Comparison of ENCODE assay signal across 8 mouse cellular contexts in genomic region chrX:8192126-8192639, GRCm38 (mm10). TPM values are rescaled to one million over a fixed set of nuclear protein-coding genes. Genes with fewer than 3 reads are reported as not detected.
DNase-seq lines count a peak whose midpoint lies in the region; ATAC-seq lines count a peak whose summit lies in the region.

No protein-coding gene starts in this region.

- DNase-seq in left cerebral cortex, postnatal 25 days (ENCODE audit: low spot score in 2 of 2) = peak; percentile 11 to 13
- DNase-seq in left cerebral cortex, adult 11 months (ENCODE audit: low spot score) = no peak
- DNase-seq in hindbrain, embryonic 10.5 days (ENCODE audit: low spot score) = no peak
- no peak for DNase-seq in cerebellum, adult 9-11 months
- no peak for DNase-seq in right cerebral cortex, adult 18-20 months
- no peak for DNase-seq in MN1 (ENCODE audit: low spot score)

- 0 out of 2 replicates have a peak, but pooled peaks cover 4% of the 10 kb centered on the region for H3K9me3 ChIP-seq in hindbrain, embryonic 10.5 days
- no peaks in the 10 kb centered on the region for H3K9me3 ChIP-seq in liver, embryonic 16.5 days (replicated peaks; ENCODE audit: control insufficient read depth, low read length)

- WGBS in hindbrain, embryonic 10.5 days = 16% methylated on average over 13 of the region's 13 CpGs
- 11% methylated on average over 13 of the region's 13 CpGs for WGBS in liver, embryonic 16.5 days (ENCODE audit: insufficient replicate concordance)

- H3K4me3 ChIP-seq in brown adipose tissue, adult 24 weeks (ENCODE audit: insufficient read depth, low read depth, low read length) = peak overlapping the region; percentile 89
- peak overlapping the region; percentile 63 for H3K4me3 ChIP-seq in hindbrain, embryonic 10.5 days
- peak overlapping the region; percentile 75 for H3K4me3 ChIP-seq in liver, embryonic 16.5 days (ENCODE audit: low read depth, low read length)

- peak overlapping the region; percentile 71 for H3K4me2 ChIP-seq in liver, embryonic 16.5 days (ENCODE audit: low read depth, low read length)

- no peak; the same call in 1 of the 2 replicates for ATAC-seq in liver, embryonic 16.5 days (ENCODE audit: low read depth)

- intact Hi-C loops in left cerebral cortex, postnatal 25 days (cut with DNase I) = loop anchor here (5.0 kb wide), 1 partner anchor 60 kb away; the partner anchor contains the start of gene Ftsj1

- H3K27ac ChIP-seq in brown adipose tissue, adult 24 weeks (replicated peaks; ENCODE audit: low read depth, low read length) = no peak overlapping the region
- peak overlapping the region; percentile 87 for H3K27ac ChIP-seq in hindbrain, embryonic 10.5 days
- peak overlapping the region; percentile 70 for H3K27ac ChIP-seq in liver, embryonic 16.5 days (ENCODE audit: low read length)

- H3K9ac ChIP-seq in liver, embryonic 16.5 days (ENCODE audit: low read depth, low read length) = peak overlapping the region; percentile 80

- no peaks in the 10 kb centered on the region for H3K27me3 ChIP-seq in hindbrain, embryonic 10.5 days (ENCODE audit: insufficient read depth, poor library complexity, severe bottlenecking)
- no peaks in the 10 kb centered on the region for H3K27me3 ChIP-seq in liver, embryonic 16.5 days (ENCODE audit: control insufficient read depth, insufficient read depth, low read depth, low read length)

- no peaks in the 10 kb centered on the region for H3K4me1 ChIP-seq in brown adipose tissue, adult 24 weeks (ENCODE audit: control insufficient read depth, insufficient read depth, insufficient read length, low read length)
- peaks cover 6% of the 10 kb centered on the region; the same call in 1 of the 2 replicates for H3K4me1 ChIP-seq in hindbrain, embryonic 10.5 days (replicated peaks)
- H3K4me1 ChIP-seq in liver, embryonic 16.5 days (ENCODE audit: control insufficient read depth, low read depth, low read length) = peaks cover 2% of the 10 kb centered on the region

- H3K36me3 ChIP-seq in hindbrain, embryonic 10.5 days = no peaks in the 10 kb centered on the region
- no peaks in the 10 kb centered on the region for H3K36me3 ChIP-seq in liver, embryonic 16.5 days (ENCODE audit: control insufficient read depth, insufficient read depth)

RNA-seq across cellular contexts. Expression of gene Ebp, which starts 1.1 kb away (rescaled TPM):
- total RNA-seq in left cerebral cortex, postnatal 25 days (2021) = 10 to 100 TPM; 35.6 to 41.4 TPM
- 36.2 and 45.9 TPM in 2 replicates for polyA plus RNA-seq in brown adipose tissue, adult 24 weeks (2012; ENCODE audit: insufficient read depth, insufficient read length, missing spikeins)
- polyA plus RNA-seq in hindbrain, embryonic 10.5 days (2016; fragmentation: Nextera tagmentation; extraction: Ambion mirVana) = 37.4 and 40.3 TPM in 2 replicates
- polyA plus RNA-seq in liver, embryonic 16.5 days (2015; fragmentation: Nextera tagmentation; extraction: Ambion mirVana) = 82.8 and 90.1 TPM in 2 replicates

RNA-seq across cellular contexts. Expression of gene Porcn, which starts 14.1 kb away (rescaled TPM):
- 10 to 100 TPM; 74.0 to 75.2 TPM for total RNA-seq in left cerebral cortex, postnatal 25 days (2021)
- 6.0 and 7.3 TPM in 2 replicates for polyA plus RNA-seq in brown adipose tissue, adult 24 weeks (2012; ENCODE audit: insufficient read depth, insufficient read length, missing spikeins)
- polyA plus RNA-seq in hindbrain, embryonic 10.5 days (2016; fragmentation: Nextera tagmentation; extraction: Ambion mirVana) = 15.1 and 22.6 TPM in 2 replicates
- polyA plus RNA-seq in liver, embryonic 16.5 days (2015; fragmentation: Nextera tagmentation; extraction: Ambion mirVana) = 1.0 and 1.3 TPM in 2 replicates

RNA-seq across cellular contexts. Expression of gene Tbc1d25, which starts 16.2 kb away (rescaled TPM):
- 10 to 100 TPM; 15.8 to 16.6 TPM for total RNA-seq in left cerebral cortex, postnatal 25 days (2021)
- 3.2 and 4.2 TPM in 2 replicates for polyA plus RNA-seq in brown adipose tissue, adult 24 weeks (2012; ENCODE audit: insufficient read depth, insufficient read length, missing spikeins)
- 10.0 and 12.1 TPM in 2 replicates for polyA plus RNA-seq in hindbrain, embryonic 10.5 days (2016; fragmentation: Nextera tagmentation; extraction: Ambion mirVana)
- polyA plus RNA-seq in liver, embryonic 16.5 days (2015; fragmentation: Nextera tagmentation; extraction: Ambion mirVana) = 3.9 and 5.3 TPM in 2 replicates

RNA-seq across cellular contexts. Expression of gene Rbm3, which starts 46.5 kb away (rescaled TPM):
- total RNA-seq in left cerebral cortex, postnatal 25 days (2021) = 100 to 1,000 TPM in 1 of 2 experiments, 10 to 100 TPM in 1; 97.4 to 123 TPM
- polyA plus RNA-seq in brown adipose tissue, adult 24 weeks (2012; ENCODE audit: insufficient read depth, insufficient read length, missing spikeins) = 188 and 247 TPM in 2 replicates
- 402 and 425 TPM in 2 replicates for polyA plus RNA-seq in hindbrain, embryonic 10.5 days (2016; fragmentation: Nextera tagmentation; extraction: Ambion mirVana)
- polyA plus RNA-seq in liver, embryonic 16.5 days (2015; fragmentation: Nextera tagmentation; extraction: Ambion mirVana) = 217 and 231 TPM in 2 replicates

RNA-seq across cellular contexts. Expression of gene Wdr13, which starts 59.5 kb away (rescaled TPM):
- 100 to 1,000 TPM; 189 to 222 TPM for total RNA-seq in left cerebral cortex, postnatal 25 days (2021)
- 19.6 and 24.5 TPM in 2 replicates for polyA plus RNA-seq in brown adipose tissue, adult 24 weeks (2012; ENCODE audit: insufficient read depth, insufficient read length, missing spikeins)
- 25.8 and 26.7 TPM in 2 replicates for polyA plus RNA-seq in hindbrain, embryonic 10.5 days (2016; fragmentation: Nextera tagmentation; extraction: Ambion mirVana)
- 5.3 and 6.5 TPM in 2 replicates for polyA plus RNA-seq in liver, embryonic 16.5 days (2015; fragmentation: Nextera tagmentation; extraction: Ambion mirVana)

Comparison
In these comparisons a context has a peak if more than half of its experiments do, and no peak if none do; other contexts are left out.
1. DNase-seq: peak in left cerebral cortex, postnatal 25 days (2 of 2); none in left cerebral cortex, adult 11 months (single experiment), hindbrain, embryonic 10.5 days (single experiment), cerebellum, adult 9-11 months (single experiment), right cerebral cortex, adult 18-20 months (single experiment) and MN1 (single experiment).
2. Peak in every context shown above with its lines, with median percentiles within 50 percentile points of each other: H3K4me3 ChIP-seq.